Mouse (Mus musculus): Measurements from ENCODE around the gene Ggt6. TPM values are rescaled to one million over a fixed set of nuclear protein-coding genes. Genes with fewer than 3 reads are reported as not detected.
"Not testable (repeated sequence)": the region's sequence is repeated elsewhere in the genome, so short reads cannot be mapped to it uniquely, and the experiment has no call there.

Gene Ggt6
- total and polyA plus RNA-seq, 3 experiments = 0.20 TPM; not detected in 2

GRCm38 (mm10) chr11:72428694-72429093, 6.6 kb upstream of the Ggt6 start:
- no peaks in the 10 kb centered on the region for H3K36me3 ChIP-seq (ENCODE audit: control insufficient read depth, insufficient read depth, low read length)
- DNase-seq = peak; percentile 85 to 87
- no peaks in the 10 kb centered on the region for H3K4me1 ChIP-seq (ENCODE audit: control insufficient read depth, insufficient read depth, low read length)
- no peak overlapping the region for H3K9ac ChIP-seq (ENCODE audit: low read depth, low read length)
- H3K4me3 ChIP-seq = no peak overlapping the region
- H3K79me2 ChIP-seq (replicated peaks; ENCODE audit: control insufficient read depth, insufficient read depth, low read length) = no peaks in the 10 kb centered on the region
- WGBS = 1% methylated on average over 5 of the region's 5 CpGs
- intact Hi-C loops (cut with DNase I) = loop anchor here (1.0 to 2.0 kb wide), 6 partner anchors 18 to 204 kb away; partner anchors contain the start of gene Smtnl2
- H3K27me3 ChIP-seq (ENCODE audit: control insufficient read depth, insufficient read depth, low read length) = no peaks in the 10 kb centered on the region
- no peak for TF ChIP-seq POLR2A (IDR thresholded peaks at IDR 0.05; ENCODE audit: insufficient read depth, low read depth, low read length)
- 0 out of 2 replicates have a peak, but pooled peaks have one; percentile 50 for TF ChIP-seq EP300 (IDR thresholded peaks at IDR 0.05; ENCODE audit: insufficient read depth, low read depth, low read length)
- peak; percentile 76 for TF ChIP-seq CTCF (IDR thresholded peaks at IDR 0.05)
- H3K27ac ChIP-seq = no peak overlapping the region

- intact Hi-C loops (cut with DNase I) = loop anchor here (1.0 to 2.0 kb wide), 5 partner anchors 18 to 204 kb away; partner anchors contain the start of gene Smtnl2
- 40% methylated on average over 7 of the region's 7 CpGs for WGBS
- peak; percentile 75 to 80 for DNase-seq
- H3K27ac ChIP-seq = peak overlapping the region; percentile 52
- no peaks in the 10 kb centered on the region for H3K4me1 ChIP-seq (ENCODE audit: control insufficient read depth, insufficient read depth, low read length)
- TF ChIP-seq POLR2A (IDR thresholded peaks at IDR 0.05; ENCODE audit: insufficient read depth, low read depth, low read length) (no peak), CTCF (IDR thresholded peaks at IDR 0.05) (peak; percentile 94), EP300 (IDR thresholded peaks at IDR 0.05; ENCODE audit: insufficient read depth, low read depth, low read length) (peak; percentile 92)
- no peaks in the 10 kb centered on the region for H3K36me3 ChIP-seq (ENCODE audit: control insufficient read depth, insufficient read depth, low read length)
- H3K79me2 ChIP-seq (replicated peaks; ENCODE audit: control insufficient read depth, insufficient read depth, low read length) = no peaks in the 10 kb centered on the region
- no peaks in the 10 kb centered on the region for H3K27me3 ChIP-seq (ENCODE audit: control insufficient read depth, insufficient read depth, low read length)
- peak overlapping the region; percentile 50 for H3K4me3 ChIP-seq
- H3K9ac ChIP-seq (ENCODE audit: low read depth, low read length) = peak overlapping the region; percentile 42; the same call in 1 of the 2 replicates
These were observed 6.0 kb upstream of the Ggt6 start for GRCm38 (mm10) chr11:72429288-72429690.

- H3K9ac ChIP-seq (ENCODE audit: low read depth, low read length); H3K27ac ChIP-seq; intact Hi-C loops (cut with DNase I); H3K36me3 ChIP-seq (ENCODE audit: control insufficient read depth, insufficient read depth, low read length); H3K4me1 ChIP-seq (ENCODE audit: control insufficient read depth, insufficient read depth, low read length); H3K79me2 ChIP-seq (replicated peaks; ENCODE audit: control insufficient read depth, insufficient read depth, low read length); H3K4me3 ChIP-seq; H3K27me3 ChIP-seq (ENCODE audit: control insufficient read depth, insufficient read depth, low read length): not testable (repeated sequence)
- WGBS = 65% methylated on average over 9 of the region's 9 CpGs
- DNase-seq = peak in 1 of 2 experiments; percentile 11
These were observed 4.8 kb upstream of the Ggt6 start for GRCm38 (mm10) chr11:72430311-72431068.

- H3K79me2 ChIP-seq (replicated peaks; ENCODE audit: control insufficient read depth, insufficient read depth, low read length) = no peaks in the 10 kb centered on the region
- TF ChIP-seq POLR2A (IDR thresholded peaks at IDR 0.05; ENCODE audit: insufficient read depth, low read depth, low read length) (no peak), CTCF (IDR thresholded peaks at IDR 0.05) (no peak), EP300 (IDR thresholded peaks at IDR 0.05; ENCODE audit: insufficient read depth, low read depth, low read length) (no peak)
- H3K4me1 ChIP-seq (ENCODE audit: control insufficient read depth, insufficient read depth, low read length) = no peaks in the 10 kb centered on the region
- intact Hi-C loops (cut with DNase I) = no loop called here
- H3K9ac ChIP-seq (ENCODE audit: low read depth, low read length) = no peak overlapping the region
- DNase-seq = peak; percentile 27 to 56
- no peak overlapping the region for H3K27ac ChIP-seq
- no peaks in the 10 kb centered on the region for H3K36me3 ChIP-seq (ENCODE audit: control insufficient read depth, insufficient read depth, low read length)
- 9% methylated on average over 2 of the region's 2 CpGs for WGBS
- no peak overlapping the region for H3K4me3 ChIP-seq
- H3K27me3 ChIP-seq (ENCODE audit: control insufficient read depth, insufficient read depth, low read length) = no peaks in the 10 kb centered on the region
These were observed 344 bp downstream of the Ggt6 start for GRCm38 (mm10) chr11:72435694-72436045.

- no peak for TF ChIP-seq POLR2A (IDR thresholded peaks at IDR 0.05; ENCODE audit: insufficient read depth, low read depth, low read length)
- TF ChIP-seq EP300 (IDR thresholded peaks at IDR 0.05; ENCODE audit: insufficient read depth, low read depth, low read length) = no peak
- no peak for TF ChIP-seq CTCF (IDR thresholded peaks at IDR 0.05)
- no peak overlapping the region for H3K4me3 ChIP-seq
- H3K27ac ChIP-seq = no peak overlapping the region
- no peaks in the 10 kb centered on the region for H3K79me2 ChIP-seq (replicated peaks; ENCODE audit: control insufficient read depth, insufficient read depth, low read length)
- intact Hi-C loops (cut with DNase I) = no loop called here
- H3K27me3 ChIP-seq (ENCODE audit: control insufficient read depth, insufficient read depth, low read length) = no peaks in the 10 kb centered on the region
- no peak overlapping the region for H3K9ac ChIP-seq (ENCODE audit: low read depth, low read length)
- H3K36me3 ChIP-seq (ENCODE audit: control insufficient read depth, insufficient read depth, low read length) = no peaks in the 10 kb centered on the region
- peak; percentile 65 to 67 for DNase-seq
- H3K4me1 ChIP-seq (ENCODE audit: control insufficient read depth, insufficient read depth, low read length) = no peaks in the 10 kb centered on the region
- 52% methylated on average over 5 of the region's 5 CpGs for WGBS
These were observed 945 bp downstream of the Ggt6 start for GRCm38 (mm10) chr11:72436271-72436670.
